Mouse (Mus musculus) liver, adult 2 months (tissue): ENCODE data around the gene Lclat1.

Experiments
- CTCF ChIP-seq: fragments of 200-500 bp; IDR thresholded peaks from 2 replicates; pipeline ENCODE4 v1.5.1; 2011; ENCODE audit warnings: low read depth, low read length, control low read depth
- POLR2A ChIP-seq: fragments of 200-500 bp; IDR thresholded peaks from 2 replicates; pipeline ENCODE4 v1.6.1; 2011; ENCODE audit warnings: low read length, control low read depth; ENCODE audit not compliant: insufficient read depth; ENCODE audit errors: extremely low read depth

- TF ChIP-seq POLR2A (no peak), CTCF (no peak)
These were observed 155.3 kb downstream of the Lclat1 start for GRCm38 (mm10) chr17:73263077-73263501.
